Mouse (Mus musculus): ENCODE measurements around the gene Drosha.

DNA sequence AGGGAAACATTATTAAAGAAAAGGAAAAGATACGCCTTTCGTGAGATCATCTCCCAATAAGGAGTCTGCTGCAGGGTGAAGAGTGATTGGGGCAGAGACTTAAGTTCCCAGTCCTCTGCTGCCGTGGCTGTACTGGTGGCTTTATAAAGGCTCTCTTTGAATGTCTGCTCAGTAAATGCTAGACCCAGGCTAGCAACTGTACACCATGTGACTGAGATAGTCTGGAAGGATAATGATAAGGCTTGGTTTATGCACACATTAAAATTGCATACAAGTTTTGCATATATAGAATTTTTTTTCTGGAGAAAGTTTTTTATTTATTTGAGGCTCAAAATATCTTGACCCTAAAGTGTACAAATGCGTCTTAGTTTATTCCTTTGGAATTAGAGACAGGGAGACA lies 63.7 kb downstream of the Drosha start:
- TF ChIP-seq CTCF (IDR thresholded peaks at IDR 0.05; ENCODE audit: low read depth, low read length), result no peak
- TF ChIP-seq POLR2A (IDR thresholded peaks at IDR 0.05; ENCODE audit: borderline replicate concordance, low read depth, low read length), result no peak

Measured in bone marrow macrophage, adult 2 months (primary cell).